Mouse (Mus musculus) midbrain, embryonic 16.5 days (tissue): ENCODE data around the gene Ano9. TPM values are rescaled to one million over a fixed set of nuclear protein-coding genes. Genes with fewer than 3 reads are reported as not detected.
A peak's percentile ranks its signal among the peaks of the same experiment; 100 is the strongest.

Experiments
- ATAC-seq: fragments of 200-750 bp; cut with Nextera tagmentation; 2 replicates; pipeline ENCODE4 v1.8.0; 2017; ENCODE audit warnings: moderate TSS enrichment
- H3K27ac ChIP-seq: fragments of 300-500 bp; sonication (generic); 2 replicates; pipeline ENCODE4 v1.5.1; 2014; ENCODE audit warnings: mild to moderate bottlenecking, low read length, mixed read lengths
- H3K27me3 ChIP-seq: fragments of 300-500 bp; sonication (generic); 2 replicates; pipeline ENCODE4 v1.6.1; 2014; ENCODE audit warnings: low read depth, low read length, mixed read lengths; ENCODE audit not compliant: control insufficient read depth, insufficient read depth
- H3K36me3 ChIP-seq: fragments of 300-500 bp; sonication (generic); 2 replicates; pipeline ENCODE4 v1.6.1; 2014; ENCODE audit warnings: mild to moderate bottlenecking, low read length, moderate library complexity, mixed read lengths; ENCODE audit not compliant: control insufficient read depth, insufficient read depth
- H3K4me1 ChIP-seq: fragments of 300-500 bp; sonication (generic); 2 replicates; pipeline ENCODE4 v1.6.1; 2014; ENCODE audit warnings: mild to moderate bottlenecking, low read length, mixed read lengths; ENCODE audit not compliant: control insufficient read depth, insufficient read depth
- H3K4me2 ChIP-seq: fragments of 300-500 bp; sonication (generic); 2 replicates; pipeline ENCODE4 v1.6.1; 2014; ENCODE audit warnings: mild to moderate bottlenecking, low read length, mixed read lengths
- H3K4me3 ChIP-seq: fragments of 300-500 bp; sonication (generic); 2 replicates; pipeline ENCODE4 v1.5.1; 2014; ENCODE audit warnings: low read depth, mild to moderate bottlenecking, low read length, moderate library complexity, mixed read lengths
- H3K9ac ChIP-seq: fragments of 300-500 bp; sonication (generic); 2 replicates; pipeline ENCODE4 v1.6.1; 2014; ENCODE audit warnings: low read depth, low read length, mixed read lengths
- H3K9me3 ChIP-seq: fragments of 300-500 bp; sonication (generic); replicated peaks from 2 replicates; pipeline ENCODE4 v1.6.1; 2014; ENCODE audit warnings: mild to moderate bottlenecking, low read length, mixed read lengths; ENCODE audit not compliant: control insufficient read depth, poor library complexity, severe bottlenecking
- WGBS: fragments of 180-500 bp; shearing (Covaris S2); extraction: QIAGEN DNeasy Blood & Tissue Kit; methylation state at CpG from one replicate; pipeline ENCODE4 v1.1.7; 2014; 5-methylcytosine and 5-hydroxymethylcytosine counted together
- polyA plus RNA-seq: library from polyadenylated mRNA; unstranded; fragments of >200 nt; fragmentation: Nextera tagmentation; extraction: Ambion mirVana; gene quantifications from 2 replicates; pipeline ENCODE4 v1.2.1, GENCODE M21; 2015

The Ano9 gene
- polyA plus RNA-seq, 1 experiment from 2014 or later: 0.28 TPM

GRCm38 (mm10) chr7:141121051-141121531, 3.5 kb upstream of the Ano9 start:
- no peak overlapping the region for H3K4me2 ChIP-seq
- H3K4me1 ChIP-seq: no peaks in the 10 kb centered on the region
- H3K27me3 ChIP-seq: no peaks in the 10 kb centered on the region
- 82% methylated on average over 5 of the region's 5 CpGs for WGBS
- no peaks in the 10 kb centered on the region for H3K9me3 ChIP-seq
- ATAC-seq: no peak
- no peak overlapping the region for H3K27ac ChIP-seq
- no peak overlapping the region for H3K9ac ChIP-seq
- H3K4me3 ChIP-seq: no peak overlapping the region
- H3K36me3 ChIP-seq: no peaks in the 10 kb centered on the region

GRCm38 (mm10) chr7:141120605-141121004, 3.0 kb upstream of the Ano9 start:
- 84% methylated on average over 3 of the region's 3 CpGs for WGBS
- Histone ChIP-seq H3K9ac (no peak overlapping the region), H3K4me1 (no peaks in the 10 kb centered on the region), H3K36me3 (no peaks in the 10 kb centered on the region), H3K4me2 (no peak overlapping the region), H3K27ac (no peak overlapping the region), H3K4me3 (no peak overlapping the region), H3K27me3 (no peaks in the 10 kb centered on the region), H3K9me3 (no peaks in the 10 kb centered on the region)
- ATAC-seq: no peak

- Histone ChIP-seq H3K27ac (no peak overlapping the region), H3K4me2 (no peak overlapping the region), H3K4me3 (no peak overlapping the region), H3K27me3 (no peaks in the 10 kb centered on the region), H3K9me3 (no peaks in the 10 kb centered on the region), H3K9ac (no peak overlapping the region), H3K4me1 (no peaks in the 10 kb centered on the region), H3K36me3 (no peaks in the 10 kb centered on the region)
- no peak for ATAC-seq
- 75% methylated on average over 3 of the region's 3 CpGs for WGBS
Measured at GRCm38 (mm10) chr7:141119487-141119886, 1.9 kb upstream of the Ano9 start.

GRCm38 (mm10) chr7:141115874-141116273, 1.7 kb downstream of the Ano9 start:
- no peaks in the 10 kb centered on the region for H3K9me3 ChIP-seq
- no peak overlapping the region for H3K4me2 ChIP-seq
- WGBS: 85% methylated on average over 9 of the region's 9 CpGs
- H3K9ac ChIP-seq: no peak overlapping the region
- no peak for ATAC-seq
- H3K27me3 ChIP-seq: no peaks in the 10 kb centered on the region
- no peak overlapping the region for H3K27ac ChIP-seq
- H3K36me3 ChIP-seq: no peaks in the 10 kb centered on the region
- no peaks in the 10 kb centered on the region for H3K4me1 ChIP-seq
- H3K4me3 ChIP-seq: no peak overlapping the region

- no peak for ATAC-seq
- Histone ChIP-seq H3K9ac (no peak overlapping the region), H3K4me3 (no peak overlapping the region), H3K27me3 (peaks cover 34% of the 10 kb centered on the region), H3K36me3 (no peaks in the 10 kb centered on the region), H3K9me3 (no peaks in the 10 kb centered on the region), H3K27ac (no peak overlapping the region), H3K4me2 (no peak overlapping the region), H3K4me1 (peaks cover 4% of the 10 kb centered on the region; the same call in 1 of the 2 replicates)
- WGBS: 71% methylated on average over 3 of the region's 3 CpGs
Measured at GRCm38 (mm10) chr7:141103161-141103560, 14.4 kb downstream of the Ano9 start.

- under 1% methylated on average over 56 of the region's 56 CpGs for WGBS
- Histone ChIP-seq H3K4me2 (peak within 1 kb of the TSS; percentile 84), H3K4me1 (peaks cover 4% of the 10 kb centered on the region; the same call in 1 of the 2 replicates), H3K36me3 (no peaks in the 10 kb centered on the region), H3K27ac (no peak within 1 kb of the TSS), H3K27me3 (peaks cover 34% of the 10 kb centered on the region), H3K9ac (peak within 1 kb of the TSS; percentile 62), H3K9me3 (no peaks in the 10 kb centered on the region), H3K4me3 (peak within 1 kb of the TSS; percentile 49)
- peak; percentile 21; the same call in 1 of the 2 replicates for ATAC-seq
Measured at GRCm38 (mm10) chr7:141099911-141100691, 17.5 kb downstream of the Ano9 start, which contains the start of gene Sigirr. Gene Sigirr (minus strand): TSS chr7:141100572.

GRCm38 (mm10) chr7:141097177-141097576, 20.4 kb downstream of the Ano9 start:
- H3K4me1 ChIP-seq: peaks cover 4% of the 10 kb centered on the region; the same call in 1 of the 2 replicates
- no peak overlapping the region for H3K9ac ChIP-seq
- WGBS: 88% methylated on average over 5 of the region's 5 CpGs
- H3K4me2 ChIP-seq: no peak overlapping the region
- no peaks in the 10 kb centered on the region for H3K9me3 ChIP-seq
- H3K27ac ChIP-seq: no peak overlapping the region
- ATAC-seq: no peak
- H3K36me3 ChIP-seq: no peaks in the 10 kb centered on the region
- no peak overlapping the region for H3K4me3 ChIP-seq
- H3K27me3 ChIP-seq: peaks cover 35% of the 10 kb centered on the region

- Histone ChIP-seq H3K4me1 (peaks cover 4% of the 10 kb centered on the region; the same call in 1 of the 2 replicates), H3K27me3 (peaks cover 34% of the 10 kb centered on the region), H3K9me3 (no peaks in the 10 kb centered on the region), H3K27ac (no peak overlapping the region), H3K4me2 (no peak overlapping the region), H3K36me3 (no peaks in the 10 kb centered on the region), H3K9ac (no peak overlapping the region), H3K4me3 (no peak overlapping the region)
- 56% methylated on average over 6 of the region's 6 CpGs for WGBS
- no peak for ATAC-seq
Measured at GRCm38 (mm10) chr7:141096649-141097056, 21.0 kb downstream of the Ano9 start.

GRCm38 (mm10) chr7:141096021-141096420, 21.6 kb downstream of the Ano9 start:
- 81% methylated on average over 6 of the region's 6 CpGs for WGBS
- H3K4me3 ChIP-seq: no peak overlapping the region
- peaks cover 4% of the 10 kb centered on the region; the same call in 1 of the 2 replicates for H3K4me1 ChIP-seq
- H3K4me2 ChIP-seq: no peak overlapping the region
- H3K36me3 ChIP-seq: no peaks in the 10 kb centered on the region
- H3K27me3 ChIP-seq: peaks cover 28% of the 10 kb centered on the region
- no peak for ATAC-seq
- H3K27ac ChIP-seq: no peak overlapping the region
- H3K9me3 ChIP-seq: no peaks in the 10 kb centered on the region
- H3K9ac ChIP-seq: no peak overlapping the region
